Mouse (Mus musculus): Measurements from ENCODE around the gene Unc119b.
"Not testable (repeated sequence)": the region's sequence is repeated elsewhere in the genome, so short reads cannot be mapped to it uniquely, and the experiment has no call there.

The Unc119b gene

GRCm38 (mm10) chr5:115091015-115091414 lies 43.8 kb downstream of the Unc119b start:
- no peak for DNase-seq (ENCODE audit: low spot score in 2 of 2)

GRCm38 (mm10) chr5:115089592-115090268 lies 45.0 kb downstream of the Unc119b start:
- no peak for DNase-seq (ENCODE audit: low spot score in 2 of 2)

GRCm38 (mm10) chr5:115085675-115086074 lies 49.1 kb downstream of the Unc119b start:
- no peak for DNase-seq (ENCODE audit: low spot score in 2 of 2)

GRCm38 (mm10) chr5:115083492-115083891 lies 51.3 kb downstream of the Unc119b start:
- no peak for DNase-seq (ENCODE audit: low spot score in 2 of 2)

GRCm38 (mm10) chr5:115081636-115082035 lies 53.1 kb downstream of the Unc119b start:
- no peak for DNase-seq (ENCODE audit: low spot score in 2 of 2)

GRCm38 (mm10) chr5:115076144-115076901 lies 58.5 kb downstream of the Unc119b start:
- DNase-seq (ENCODE audit: low spot score in 2 of 2): peak; percentile 18 to 57

- no peak for DNase-seq (ENCODE audit: low spot score in 2 of 2)
These were observed 60.0 kb downstream of the Unc119b start for GRCm38 (mm10) chr5:115074749-115075148.

GRCm38 (mm10) chr5:115073306-115073705 lies 61.5 kb downstream of the Unc119b start:
- not testable (repeated sequence) for DNase-seq (ENCODE audit: low spot score in 2 of 2)

All from heart, adult 9 months (tissue).